Mouse (Mus musculus): ENCODE data around the gene Ehd2. TPM values are rescaled to one million over a fixed set of nuclear protein-coding genes. Genes with fewer than 3 reads are reported as not detected.
A peak's percentile ranks its signal among the peaks of the same experiment; 100 is the strongest.

Gene Ehd2
- 119 and 121 TPM in 2 replicates for total RNA-seq (2021)
- long read RNA-seq, experiment 1, full-length matches to known transcripts = 35 of 53 reads
- long read RNA-seq, experiment 1, partial matches to known transcripts = 4 of 53 reads
- long read RNA-seq, experiment 1, other reads (novel, unspliced or antisense) = 14 of 53 reads
- long read RNA-seq, experiment 2, full-length matches to known transcripts = 42 of 76 reads
- long read RNA-seq, experiment 2, partial matches to known transcripts = 4 of 76 reads
- long read RNA-seq, experiment 2, other reads (novel, unspliced or antisense) = 30 of 76 reads

DNA sequence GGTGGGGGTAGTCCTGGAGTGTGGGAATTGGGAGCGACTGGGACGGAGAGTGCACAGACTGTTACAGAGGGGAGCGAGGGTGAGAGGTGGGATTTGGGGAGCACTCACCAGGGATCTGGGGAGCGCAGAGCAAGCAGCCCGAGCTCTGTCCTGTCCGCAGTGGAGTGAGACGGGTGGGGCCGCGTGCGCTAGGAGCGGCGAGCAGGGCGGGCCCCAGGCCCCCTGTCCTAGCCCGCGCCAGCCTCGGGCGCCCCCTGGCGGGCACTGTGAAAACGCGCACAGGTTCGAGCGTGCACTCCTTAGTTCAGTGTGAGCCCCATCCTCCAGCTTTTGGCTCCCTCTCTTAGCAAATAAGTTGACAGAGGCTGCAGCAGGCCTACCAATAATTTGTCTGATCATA is at the start of gene Ehd2:
Ehd2 (minus strand) TSS at position 256 of the 400 bp plus-strand sequence.
- peak; percentile 91 for DNase-seq

- DNase-seq = peak; percentile 30
Observed at GRCm38 (mm10) chr7:16015384-16015783, 48.0 kb upstream of the Ehd2 start.

DNA sequence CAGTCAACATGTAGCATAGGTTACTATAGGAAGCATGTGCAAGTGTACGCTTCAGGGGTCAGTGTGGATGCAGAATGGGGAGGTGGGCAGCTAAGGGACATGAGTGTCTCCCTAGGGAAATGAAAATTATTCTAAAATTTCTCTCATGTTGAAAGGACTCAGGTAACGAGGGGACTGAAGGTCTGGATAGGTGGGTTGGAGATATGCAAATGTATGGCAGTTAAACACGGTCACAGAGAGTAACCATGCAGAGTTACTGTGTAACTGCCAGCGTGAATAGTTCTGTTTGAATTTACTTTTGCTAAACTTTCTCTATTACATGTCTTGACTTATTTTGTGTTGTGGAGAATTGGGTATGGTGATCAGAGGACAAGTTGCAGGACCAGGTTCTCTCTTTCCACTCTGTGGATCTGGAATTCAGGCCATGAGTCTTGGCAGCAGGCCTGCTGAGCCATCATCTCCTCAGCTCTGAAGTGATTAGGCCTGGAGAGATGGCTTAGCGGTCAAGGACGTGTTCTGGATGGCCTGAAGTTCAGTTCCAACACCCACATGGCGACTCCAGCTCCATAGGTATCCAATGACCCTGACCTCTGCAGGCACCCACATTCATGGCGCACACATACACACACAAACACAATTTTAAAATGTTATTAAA is 47.3 kb upstream of the Ehd2 start:
- DNase-seq = peak; percentile 59

DNA sequence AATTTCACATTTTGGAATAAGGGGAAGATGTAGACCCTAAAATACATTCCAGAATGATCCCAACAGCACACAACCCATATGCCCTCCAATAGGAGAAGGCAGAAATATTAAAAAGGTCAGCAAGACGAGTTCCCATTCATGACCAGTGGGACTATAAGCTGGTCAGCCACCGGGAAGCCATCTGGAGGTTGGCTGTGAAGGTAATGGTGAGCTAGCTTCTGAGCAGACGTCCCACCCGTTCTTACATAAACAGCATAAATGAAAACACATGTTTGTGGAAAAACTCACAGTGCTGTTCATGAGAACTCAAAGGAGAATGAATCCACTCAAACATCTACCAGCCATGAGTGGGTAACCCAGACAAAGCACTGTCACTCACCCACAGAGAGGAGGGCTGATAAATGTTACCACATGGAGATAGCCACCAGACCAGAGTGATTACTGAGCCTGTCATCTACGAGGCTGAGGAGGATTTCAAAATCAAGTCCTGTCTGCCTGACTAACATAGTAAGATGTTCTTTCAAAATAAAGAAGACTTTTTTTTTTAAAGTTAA is 46.4 kb upstream of the Ehd2 start:
- no peak for DNase-seq

- peak; percentile 54 for DNase-seq
Observed at GRCm38 (mm10) chr7:16012576-16013263, 45.4 kb upstream of the Ehd2 start.

DNA sequence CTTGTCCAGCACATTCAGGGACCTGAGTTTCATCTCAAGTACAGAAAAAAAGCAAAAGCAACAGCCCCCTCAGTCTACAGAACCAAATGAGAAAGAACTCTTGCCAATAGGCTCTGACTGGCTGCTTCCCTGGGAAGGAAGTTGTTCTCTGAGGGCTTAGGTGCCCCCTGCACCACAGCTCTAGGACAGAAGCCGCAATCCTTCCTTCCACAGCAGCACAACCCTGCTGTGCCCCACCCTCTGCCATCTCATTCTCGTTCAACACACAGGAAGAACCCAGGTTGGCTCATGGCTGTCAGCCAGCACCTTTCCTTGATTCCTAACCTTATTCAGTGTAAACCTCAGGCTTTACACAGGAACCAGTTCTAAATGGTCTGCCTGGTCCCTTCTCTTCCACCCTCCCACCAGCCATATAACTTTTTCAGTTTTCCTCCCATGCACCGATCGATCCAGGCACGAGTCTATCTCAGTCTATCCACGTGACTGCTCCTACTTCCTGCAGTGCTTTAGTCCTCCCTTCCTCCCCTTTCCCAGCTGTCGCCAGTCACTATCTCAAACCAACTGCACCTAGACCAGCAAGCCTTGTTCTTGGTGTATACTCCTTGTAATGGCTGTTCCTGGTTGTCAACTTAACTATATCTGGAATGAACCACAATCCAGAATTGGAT is 44.2 kb upstream of the Ehd2 start:
- DNase-seq = no peak

- DNase-seq = no peak
Observed at GRCm38 (mm10) chr7:16010649-16011048, 43.3 kb upstream of the Ehd2 start.

DNA sequence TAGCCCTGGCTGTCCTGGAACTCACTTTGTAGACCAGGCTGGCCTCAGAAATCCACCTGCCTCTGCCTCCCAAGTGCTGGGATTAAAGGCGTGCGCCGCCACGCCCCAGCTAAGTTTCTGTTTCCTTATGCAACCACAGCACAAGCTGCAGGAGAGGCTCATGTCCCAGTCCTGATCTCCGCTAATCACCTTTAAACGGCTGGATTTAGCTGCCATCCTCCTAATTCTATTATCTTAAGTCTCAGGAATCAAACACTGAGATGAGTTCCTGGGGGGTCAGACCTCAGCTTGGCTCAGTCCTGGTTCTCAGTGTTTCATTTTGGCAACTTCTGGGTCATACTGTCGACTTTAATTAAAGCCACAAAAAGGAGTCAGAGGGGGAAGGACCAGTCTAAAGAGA is 42.3 kb upstream of the Ehd2 start:
- no peak for DNase-seq

DNA sequence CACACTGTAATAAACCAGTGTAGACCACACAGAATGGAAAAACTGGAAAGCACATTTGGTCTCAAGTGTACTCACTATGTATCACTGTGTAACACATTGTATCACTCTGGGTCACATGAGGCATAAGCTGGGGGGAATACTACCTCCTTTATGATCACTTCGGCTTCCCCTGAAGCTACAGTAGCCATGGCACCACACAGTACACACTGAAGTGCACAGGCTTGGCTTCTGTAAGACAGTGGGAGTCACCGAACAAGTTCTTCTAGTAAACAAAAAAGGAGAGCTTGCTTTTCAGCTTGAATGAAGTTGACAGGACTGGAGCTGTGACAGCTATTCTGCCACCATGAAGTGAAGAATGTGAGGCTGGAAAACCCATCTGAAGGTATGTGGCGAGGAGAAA is 37.7 kb upstream of the Ehd2 start:
- DNase-seq = no peak

DNA sequence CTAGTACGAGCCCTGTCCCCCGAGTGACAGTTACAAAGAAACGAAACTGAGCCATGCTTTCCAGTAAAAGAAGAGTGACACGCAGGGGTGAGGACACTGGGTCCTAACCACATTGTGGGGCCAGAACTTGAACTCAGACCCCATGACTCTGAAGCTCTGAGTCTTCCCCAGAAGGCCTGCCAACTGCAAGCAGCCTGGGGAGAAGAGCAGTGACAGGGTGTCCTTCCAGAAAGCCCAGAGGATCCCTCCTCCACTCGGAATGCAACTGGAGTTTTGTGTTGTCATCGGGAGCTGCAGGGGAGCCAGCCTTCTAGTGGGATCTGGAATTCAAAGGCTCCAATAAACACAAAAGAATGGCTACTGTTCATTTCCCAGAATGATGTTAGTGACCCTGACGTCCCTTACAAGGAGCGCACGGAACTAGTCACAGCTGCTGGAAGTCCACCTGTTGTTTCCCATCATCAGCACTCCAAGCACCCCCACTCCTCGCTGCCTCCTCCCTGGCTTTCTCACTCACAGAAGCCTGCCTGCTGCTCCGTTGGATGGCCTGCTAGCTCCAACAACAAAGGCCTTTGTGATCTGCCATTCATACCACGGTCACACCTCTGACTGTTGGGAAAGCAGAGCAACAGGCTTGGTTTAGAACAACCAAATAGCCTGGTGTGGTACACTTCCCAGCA is 37.0 kb upstream of the Ehd2 start:
- DNase-seq = no peak

DNA sequence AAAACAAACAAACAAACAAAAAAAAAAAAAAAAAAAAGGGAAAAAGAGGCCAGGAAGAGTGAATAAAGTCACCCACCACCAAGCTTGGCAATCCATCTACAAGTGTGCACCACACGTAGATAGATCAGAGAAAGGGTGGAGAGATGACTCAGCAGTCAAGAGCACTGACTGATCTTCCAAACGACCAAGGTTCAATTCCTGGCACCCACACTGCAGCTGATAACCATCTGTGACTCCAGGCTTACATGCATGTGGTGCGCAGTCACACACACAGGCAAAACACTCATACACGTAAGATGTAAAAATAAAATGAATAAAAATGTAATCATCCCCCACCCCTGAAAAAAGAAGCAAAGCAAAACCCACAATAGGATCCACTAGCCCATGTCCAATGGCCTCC is 35.7 kb upstream of the Ehd2 start:
- DNase-seq = no peak

GRCm38 (mm10) chr7:16002171-16002570 is 34.8 kb upstream of the Ehd2 start:
- DNase-seq = peak; percentile 70

DNA sequence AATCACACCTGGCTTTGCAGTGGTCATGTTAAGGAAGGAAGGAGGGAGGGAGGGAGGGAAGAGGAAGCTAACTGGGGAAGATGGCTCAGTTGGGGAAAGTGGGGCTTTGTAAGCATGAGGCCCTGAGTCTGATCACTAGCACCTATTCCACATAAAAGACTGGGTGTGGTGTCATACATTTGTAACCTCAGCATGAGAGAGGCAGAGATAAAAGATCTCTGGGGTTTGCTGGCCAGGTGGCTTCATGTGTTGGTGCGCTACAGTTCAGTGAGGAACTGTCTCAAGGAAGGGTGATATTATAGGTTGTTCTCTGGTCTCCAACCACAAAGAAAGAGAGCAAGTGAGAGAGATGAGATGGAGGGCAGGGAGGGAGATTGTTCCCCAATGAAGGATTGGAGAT is 34.3 kb upstream of the Ehd2 start:
- no peak for DNase-seq

DNA sequence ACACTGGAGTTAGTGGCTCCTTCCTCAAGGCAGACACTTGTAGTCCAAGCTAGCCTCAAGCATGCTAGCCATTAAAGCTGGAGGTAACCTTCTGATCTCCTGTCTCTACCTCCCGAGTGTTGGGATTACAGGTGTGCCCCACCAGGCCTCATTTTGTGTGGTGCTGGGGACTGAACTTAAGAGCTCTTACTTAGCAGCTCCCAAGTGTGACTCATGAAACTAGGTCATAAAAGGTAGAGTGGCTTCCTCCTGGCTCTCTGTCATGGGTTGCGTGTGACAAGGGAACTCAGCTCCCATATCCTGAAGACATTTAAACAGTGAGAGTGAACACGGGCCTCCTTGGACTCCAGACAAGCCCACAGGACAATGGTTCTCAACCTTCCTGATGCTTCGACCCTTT is 26.4 kb upstream of the Ehd2 start:
- no peak for DNase-seq

DNA sequence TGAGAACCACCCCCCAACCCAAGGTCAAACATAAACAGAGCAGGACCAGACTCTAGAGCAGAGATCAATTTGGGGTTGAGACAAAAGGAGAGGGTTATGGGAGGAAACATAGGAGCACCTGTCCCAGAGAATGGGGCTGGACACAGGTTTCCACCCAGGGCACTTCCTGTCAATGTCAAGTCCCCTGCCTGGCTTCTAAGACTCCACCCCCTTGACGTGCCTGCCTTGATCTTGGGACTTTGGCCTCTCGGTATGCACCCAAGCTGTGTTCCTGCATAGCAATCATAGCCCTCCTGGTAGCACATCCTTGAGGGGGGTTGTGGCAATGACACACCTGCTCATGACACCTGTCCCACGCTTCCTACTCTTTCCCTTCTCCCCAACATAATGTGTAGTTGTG is 25.8 kb upstream of the Ehd2 start:
- DNase-seq = no peak

DNA sequence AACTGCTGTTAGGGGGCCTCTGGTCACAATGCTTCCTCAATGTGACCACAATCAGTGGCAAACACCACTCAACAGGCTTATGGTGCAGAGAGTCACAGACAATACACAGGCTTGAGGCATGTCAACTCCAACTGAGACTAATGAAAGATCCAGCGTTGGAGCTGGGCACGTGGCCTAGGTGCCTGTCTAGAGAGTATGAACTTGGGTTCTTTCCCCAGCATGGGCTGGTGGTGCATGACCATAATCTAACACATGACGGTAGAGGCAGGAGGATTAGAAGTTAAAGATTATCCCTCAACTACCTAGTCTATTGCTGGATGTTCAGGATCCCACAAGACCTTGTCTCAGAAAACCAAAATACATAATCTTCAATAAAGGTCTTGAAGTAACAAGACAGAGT is 24.4 kb upstream of the Ehd2 start:
- DNase-seq = no peak

DNA sequence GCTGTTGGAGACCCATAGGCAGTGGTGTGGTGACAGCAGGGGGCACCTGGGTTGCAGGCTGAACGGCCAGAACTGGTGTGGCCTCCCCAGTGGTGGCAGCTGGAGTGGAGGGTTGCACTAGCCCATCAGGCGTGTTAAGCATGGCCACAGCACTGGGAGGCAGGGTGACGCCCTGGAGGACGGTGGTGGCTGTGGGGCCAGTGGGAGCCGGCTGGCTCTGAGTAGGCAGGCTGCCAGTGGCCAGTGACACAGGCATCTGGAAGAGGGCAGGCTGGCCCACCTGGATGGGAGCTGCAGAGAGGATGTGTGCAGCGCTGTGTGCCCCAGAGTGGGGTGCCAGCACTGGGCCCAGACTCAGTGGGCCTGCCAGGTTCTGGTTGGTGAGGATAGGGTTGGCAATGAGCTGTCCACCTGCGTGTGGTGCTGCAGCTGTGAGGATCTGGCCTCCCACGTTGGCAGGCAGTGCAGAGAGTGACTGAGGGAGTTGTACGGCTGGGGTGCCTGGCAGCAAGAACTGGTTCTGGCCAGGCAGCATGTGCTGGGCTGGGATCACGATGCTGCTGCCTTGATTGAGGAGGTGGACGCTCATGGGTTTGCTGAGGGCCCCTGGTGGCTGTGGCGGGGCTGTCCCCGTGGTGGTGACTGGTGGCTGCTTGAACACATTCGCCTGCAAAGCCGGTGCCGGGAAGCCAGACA is 20.4 kb upstream of the Ehd2 start:
- DNase-seq = no peak

GRCm38 (mm10) chr7:15982729-15983407 is 15.5 kb upstream of the Ehd2 start:
- DNase-seq = peak; percentile 67

- peak; percentile 63 for DNase-seq
Observed at GRCm38 (mm10) chr7:15981538-15981937, 14.2 kb upstream of the Ehd2 start.

- DNase-seq = peak; percentile 68
Observed at GRCm38 (mm10) chr7:15980246-15980645, 12.9 kb upstream of the Ehd2 start.

DNA sequence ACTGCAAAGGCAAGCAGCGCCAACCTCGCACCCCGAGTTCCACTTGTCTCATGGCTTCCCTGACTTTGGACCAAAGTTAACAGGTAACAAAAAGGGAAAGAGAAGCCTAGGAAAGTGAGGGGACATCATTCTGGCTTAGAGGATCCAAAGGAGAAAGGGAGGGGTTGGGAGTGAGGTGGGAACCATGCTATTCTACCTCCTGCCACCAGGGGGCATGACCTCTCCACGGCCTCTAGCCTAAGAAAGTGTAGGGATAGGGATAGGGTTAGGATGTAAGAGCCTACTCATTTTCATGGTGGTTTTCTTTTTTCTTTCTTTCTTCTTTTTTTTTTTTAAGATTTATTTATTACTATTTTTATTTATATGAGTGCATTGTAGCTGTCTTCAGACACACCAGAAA is 8.5 kb upstream of the Ehd2 start:
- peak; percentile 79 for DNase-seq
